Mouse (Mus musculus): ENCODE results near the gene Lrp6. TPM values are rescaled to one million over a fixed set of nuclear protein-coding genes. Genes with fewer than 3 reads are reported as not detected.
A peak's percentile ranks its signal among the peaks of the same experiment; 100 is the strongest.

Gene Lrp6
- 27.3 and 29.2 TPM in 2 replicates for polyA plus RNA-seq (2014; fragmentation: Nextera tagmentation; extraction: Ambion mirVana)

- peak within 1 kb of the TSS; percentile 52 for H3K4me2 ChIP-seq (ENCODE audit: low read depth)
- H3K36me3 ChIP-seq (ENCODE audit: control insufficient read depth, insufficient read depth, low read length), result no peaks in the 10 kb centered on the region
- H3K27ac ChIP-seq (ENCODE audit: low read depth, low read length), result peak within 1 kb of the TSS; percentile 99
- H3K27me3 ChIP-seq (ENCODE audit: control insufficient read depth, insufficient read depth, low read length), result no peaks in the 10 kb centered on the region
- under 1% methylated on average over 45 of the region's 99 CpGs for WGBS
- H3K4me3 ChIP-seq (ENCODE audit: low read depth, low read length), result peak within 1 kb of the TSS; percentile 95
- DNase-seq (ENCODE audit: low spot score), result peak; percentile 92
- ATAC-seq (ENCODE audit: insufficient read depth, low FRiP score, low TSS enrichment), result peak; percentile 90
- peak within 1 kb of the TSS; percentile 98 for H3K9ac ChIP-seq (ENCODE audit: low read length)
- H3K4me1 ChIP-seq (ENCODE audit: control insufficient read depth, insufficient read depth, low read length), result peaks cover 14% of the 10 kb centered on the region; the same call in 1 of the 2 replicates
- H3K9me3 ChIP-seq (ENCODE audit: control insufficient read depth, low read length), result no peaks in the 10 kb centered on the region
These were observed at the start of gene Lrp6 for GRCm38 (mm10) chr6:134566818-134567485. Gene Lrp6, minus strand, starts transcription at chr6:134566965.

- peak; percentile 73; the same call in 1 of the 2 replicates for ATAC-seq (ENCODE audit: insufficient read depth, low FRiP score, low TSS enrichment)
- H3K4me2 ChIP-seq (ENCODE audit: low read depth), result no peak overlapping the region
These were observed 48.2 kb upstream of the Lrp6 start for GRCm38 (mm10) chr6:134614723-134615648.

GRCm38 (mm10) chr6:134614322-134614721 is 47.6 kb upstream of the Lrp6 start:
- Histone ChIP-seq H3K4me2 (ENCODE audit: low read depth) (no peak overlapping the region), H3K9me3 (ENCODE audit: control insufficient read depth, low read length) (no peaks in the 10 kb centered on the region), H3K4me1 (ENCODE audit: control insufficient read depth, insufficient read depth, low read length) (no peaks in the 10 kb centered on the region), H3K36me3 (ENCODE audit: control insufficient read depth, insufficient read depth, low read length) (no peaks in the 10 kb centered on the region), H3K27ac (ENCODE audit: low read depth, low read length) (no peak overlapping the region), H3K4me3 (ENCODE audit: low read depth, low read length) (no peak overlapping the region), H3K27me3 (ENCODE audit: control insufficient read depth, insufficient read depth, low read length) (no peaks in the 10 kb centered on the region), H3K9ac (ENCODE audit: low read length) (no peak overlapping the region)
- 82% methylated on average over 4 of the region's 4 CpGs for WGBS
- no peak for ATAC-seq (ENCODE audit: insufficient read depth, low FRiP score, low TSS enrichment)
- DNase-seq (ENCODE audit: low spot score), result no peak

More at GRCm38 (mm10) chr6:134614723-134615648, 48.2 kb upstream of the Lrp6 start:
- Histone ChIP-seq H3K36me3 (ENCODE audit: control insufficient read depth, insufficient read depth, low read length) (no peaks in the 10 kb centered on the region), H3K4me3 (ENCODE audit: low read depth, low read length) (no peak overlapping the region), H3K27me3 (ENCODE audit: control insufficient read depth, insufficient read depth, low read length) (no peaks in the 10 kb centered on the region), H3K9ac (ENCODE audit: low read length) (no peak overlapping the region), H3K4me1 (ENCODE audit: control insufficient read depth, insufficient read depth, low read length) (no peaks in the 10 kb centered on the region), H3K9me3 (ENCODE audit: control insufficient read depth, low read length) (no peaks in the 10 kb centered on the region), H3K27ac (ENCODE audit: low read depth, low read length) (no peak overlapping the region)
- DNase-seq (ENCODE audit: low spot score), result peak; percentile 76
- WGBS, result 24% methylated on average over 16 of the region's 16 CpGs

DNA sequence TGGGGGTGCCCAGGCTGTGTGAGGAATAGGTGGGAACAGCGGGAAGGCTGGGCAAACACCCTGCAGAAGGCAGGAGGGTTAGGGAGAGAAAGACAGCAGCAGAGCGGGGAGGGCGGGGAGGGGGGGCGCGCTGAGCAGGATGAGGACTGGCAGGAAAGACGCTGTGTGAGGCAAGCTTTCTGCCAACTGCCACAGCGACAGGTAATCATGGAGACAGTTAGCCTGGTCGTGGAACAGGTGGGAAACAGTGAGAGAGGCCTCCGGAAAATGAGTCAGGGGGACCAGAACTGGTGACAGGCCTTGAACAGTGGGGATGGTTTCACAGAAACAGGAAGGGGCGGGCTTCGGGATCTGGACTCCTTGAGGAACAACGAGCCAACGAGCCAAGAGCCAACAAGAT is 45.1 kb upstream of the Lrp6 start:
- Histone ChIP-seq H3K9me3 (ENCODE audit: control insufficient read depth, low read length) (no peaks in the 10 kb centered on the region), H3K4me2 (ENCODE audit: low read depth) (no peak overlapping the region), H3K4me3 (ENCODE audit: low read depth, low read length) (no peak overlapping the region), H3K9ac (ENCODE audit: low read length) (no peak overlapping the region), H3K36me3 (ENCODE audit: control insufficient read depth, insufficient read depth, low read length) (no peaks in the 10 kb centered on the region), H3K4me1 (ENCODE audit: control insufficient read depth, insufficient read depth, low read length) (no peaks in the 10 kb centered on the region), H3K27me3 (ENCODE audit: control insufficient read depth, insufficient read depth, low read length) (no peaks in the 10 kb centered on the region), H3K27ac (ENCODE audit: low read depth, low read length) (no peak overlapping the region)
- no peak for ATAC-seq (ENCODE audit: insufficient read depth, low FRiP score, low TSS enrichment)
- WGBS, result 79% methylated on average over 13 of the region's 13 CpGs
- no peak for DNase-seq (ENCODE audit: low spot score)

DNA sequence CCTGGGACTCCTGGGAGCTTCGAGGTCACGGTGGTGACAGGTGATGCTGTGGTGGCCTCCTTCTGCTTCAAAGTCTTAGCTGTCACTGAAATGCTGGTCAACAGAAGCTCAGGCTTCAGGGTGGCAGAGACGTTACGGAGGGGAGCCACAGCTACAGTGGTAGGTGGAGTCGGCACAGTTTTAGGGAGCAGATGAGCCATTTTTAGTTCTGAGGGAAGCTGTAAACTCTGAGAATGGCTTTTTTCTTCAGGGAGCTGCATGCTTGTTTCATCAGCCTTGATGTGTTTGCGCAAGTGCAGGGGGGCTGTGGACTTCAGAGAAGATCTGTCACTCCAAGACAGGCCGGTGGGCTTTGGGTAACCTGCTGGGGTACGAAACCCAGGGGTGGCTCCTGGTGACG is 43.6 kb upstream of the Lrp6 start:
- Histone ChIP-seq H3K27ac (ENCODE audit: low read depth, low read length) (no peak overlapping the region), H3K4me3 (ENCODE audit: low read depth, low read length) (no peak overlapping the region), H3K4me1 (ENCODE audit: control insufficient read depth, insufficient read depth, low read length) (no peaks in the 10 kb centered on the region), H3K9me3 (ENCODE audit: control insufficient read depth, low read length) (no peaks in the 10 kb centered on the region), H3K27me3 (ENCODE audit: control insufficient read depth, insufficient read depth, low read length) (no peaks in the 10 kb centered on the region), H3K9ac (ENCODE audit: low read length) (no peak overlapping the region), H3K4me2 (ENCODE audit: low read depth) (no peak overlapping the region), H3K36me3 (ENCODE audit: control insufficient read depth, insufficient read depth, low read length) (no peaks in the 10 kb centered on the region)
- DNase-seq (ENCODE audit: low spot score) (no peak), ATAC-seq (ENCODE audit: insufficient read depth, low FRiP score, low TSS enrichment) (no peak)
- WGBS, result 75% methylated on average over 9 of the region's 9 CpGs

GRCm38 (mm10) chr6:134606949-134607746 is 40.4 kb upstream of the Lrp6 start:
- DNase-seq (ENCODE audit: low spot score) (peak; percentile 26), ATAC-seq (ENCODE audit: insufficient read depth, low FRiP score, low TSS enrichment) (no peak)
- no peak overlapping the region for H3K27ac ChIP-seq (ENCODE audit: low read depth, low read length)
- no peak overlapping the region for H3K4me2 ChIP-seq (ENCODE audit: low read depth)
- 64% methylated on average over 9 of the region's 9 CpGs for WGBS
- H3K36me3 ChIP-seq (ENCODE audit: control insufficient read depth, insufficient read depth, low read length), result no peaks in the 10 kb centered on the region
- no peaks in the 10 kb centered on the region; the same call in 1 of the 2 replicates for H3K4me1 ChIP-seq (ENCODE audit: control insufficient read depth, insufficient read depth, low read length)
- H3K4me3 ChIP-seq (ENCODE audit: low read depth, low read length), result no peak overlapping the region
- H3K27me3 ChIP-seq (ENCODE audit: control insufficient read depth, insufficient read depth, low read length), result no peaks in the 10 kb centered on the region
- H3K9ac ChIP-seq (ENCODE audit: low read length), result no peak overlapping the region
- H3K9me3 ChIP-seq (ENCODE audit: control insufficient read depth, low read length), result no peaks in the 10 kb centered on the region

- Histone ChIP-seq H3K36me3 (ENCODE audit: control insufficient read depth, insufficient read depth, low read length) (no peaks in the 10 kb centered on the region), H3K27me3 (ENCODE audit: control insufficient read depth, insufficient read depth, low read length) (no peaks in the 10 kb centered on the region), H3K4me1 (ENCODE audit: control insufficient read depth, insufficient read depth, low read length) (no peaks in the 10 kb centered on the region; the same call in 1 of the 2 replicates), H3K9me3 (ENCODE audit: control insufficient read depth, low read length) (no peaks in the 10 kb centered on the region), H3K9ac (ENCODE audit: low read length) (no peak overlapping the region), H3K4me3 (ENCODE audit: low read depth, low read length) (no peak overlapping the region), H3K4me2 (ENCODE audit: low read depth) (no peak overlapping the region), H3K27ac (ENCODE audit: low read depth, low read length) (no peak overlapping the region)
- WGBS, result 57% methylated on average over 6 of the region's 6 CpGs
- no peak for DNase-seq (ENCODE audit: low spot score)
- no peak for ATAC-seq (ENCODE audit: insufficient read depth, low FRiP score, low TSS enrichment)
These were observed 39.8 kb upstream of the Lrp6 start for GRCm38 (mm10) chr6:134606540-134606939.

DNA sequence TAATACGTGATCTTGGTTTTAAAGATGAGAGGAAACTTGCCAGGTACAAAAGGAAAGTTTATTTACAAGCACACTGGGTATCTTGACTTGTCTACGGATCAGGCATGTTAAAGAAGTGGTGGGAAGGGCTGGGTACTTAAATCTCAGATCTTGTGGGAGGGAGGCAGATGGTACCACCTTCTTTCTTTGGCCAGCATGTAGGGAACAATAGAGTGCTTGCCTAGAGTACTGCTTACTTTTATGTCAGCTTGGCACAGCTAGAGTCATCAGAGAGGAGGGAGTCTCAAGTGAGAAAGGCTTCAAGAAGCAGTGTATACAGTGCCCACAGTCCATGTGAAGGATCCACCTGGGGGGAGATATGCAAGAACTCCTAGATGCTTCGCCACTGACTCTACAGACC is 38.4 kb upstream of the Lrp6 start:
- H3K9ac ChIP-seq (ENCODE audit: low read length), result no peak overlapping the region
- 88% methylated on average over 3 of the region's 3 CpGs for WGBS
- H3K4me2 ChIP-seq (ENCODE audit: low read depth), result no peak overlapping the region
- H3K36me3 ChIP-seq (ENCODE audit: control insufficient read depth, insufficient read depth, low read length), result no peaks in the 10 kb centered on the region
- no peaks in the 10 kb centered on the region for H3K9me3 ChIP-seq (ENCODE audit: control insufficient read depth, low read length)
- no peaks in the 10 kb centered on the region for H3K27me3 ChIP-seq (ENCODE audit: control insufficient read depth, insufficient read depth, low read length)
- H3K4me1 ChIP-seq (ENCODE audit: control insufficient read depth, insufficient read depth, low read length), result no peaks in the 10 kb centered on the region; the same call in 1 of the 2 replicates
- no peak for DNase-seq (ENCODE audit: low spot score)
- no peak for ATAC-seq (ENCODE audit: insufficient read depth, low FRiP score, low TSS enrichment)
- H3K4me3 ChIP-seq (ENCODE audit: low read depth, low read length), result no peak overlapping the region
- no peak overlapping the region for H3K27ac ChIP-seq (ENCODE audit: low read depth, low read length)

All from neural tube, embryonic 11.5 days (tissue).